Mouse (Mus musculus) v-Abl transformed pro-B cells (cell line): Measurements from ENCODE around the gene Olfr670.
"Not testable (repeated sequence)": the region's sequence is repeated elsewhere in the genome, so short reads cannot be mapped to it uniquely, and the experiment has no call there.

Experiments used
- in situ Hi-C, 2 experiments: fragments of 400-800 bp; cut with MboI; formaldehyde crosslinking; loops; one replicate each; pipeline ENCODE4 v1.15.1; 2025; ENCODE audit not compliant: unreplicated experiment in 2 of 2

Olfr670 gene

GRCm38 (mm10) chr7:104962520-104962919 lies at the start of gene Olfr670:
Gene Olfr670, minus strand, starts transcription at chr7:104962620.
- in situ Hi-C loops, result no loop called here

GRCm38 (mm10) chr7:105001929-105002328 lies 39.5 kb upstream of the Olfr670 start, which contains the start of gene Olfr672:
Gene Olfr672, minus strand, starts transcription at chr7:105002029.
- in situ Hi-C loops, result no loop called here

- in situ Hi-C loops, result no loop called here
Measured at GRCm38 (mm10) chr7:104979026-104979425, 16.6 kb upstream of the Olfr670 start, which contains the start of gene Olfr671. Gene Olfr671, minus strand, starts transcription at chr7:104979126.

- in situ Hi-C loops, result not testable (repeated sequence)
Measured at GRCm38 (mm10) chr7:104972507-104972906, 10.1 kb upstream of the Olfr670 start.

GRCm38 (mm10) chr7:104950234-104950633 lies 12.2 kb downstream of the Olfr670 start:
- in situ Hi-C loops, result not testable (repeated sequence)

- in situ Hi-C loops, result no loop called here
Measured at GRCm38 (mm10) chr7:104933940-104934339, 28.5 kb downstream of the Olfr670 start, which contains the start of gene Olfr669. Gene Olfr669, plus strand, starts transcription at chr7:104934240.

- in situ Hi-C loops, result no loop called here
Measured at GRCm38 (mm10) chr7:104927957-104928356, 34.5 kb downstream of the Olfr670 start, which contains the start of gene Olfr668. Gene Olfr668, minus strand, starts transcription at chr7:104928057.

- in situ Hi-C loops, result no loop called here
Measured at GRCm38 (mm10) chr7:104921382-104921781, 41.0 kb downstream of the Olfr670 start, which contains the start of gene Olfr667. Gene Olfr667, minus strand, starts transcription at chr7:104921482.
